Mouse (Mus musculus) G1E (cell line): ENCODE data around the gene Cav2. TPM values are rescaled to one million over a fixed set of nuclear protein-coding genes. Genes with fewer than 3 reads are reported as not detected.

ENCODE experiments used
- ATAC-seq: 2 replicates; pipeline ENCODE4 v1.8.0; 2016; ENCODE audit warnings: mild to moderate bottlenecking; ENCODE audit not compliant: insufficient number of reproducible peaks, poor library complexity, low FRiP score, severe bottlenecking; ENCODE audit errors: extremely low read depth
- DNase-seq: peaks from one replicate; pipeline ENCODE4 v3.0.0; 2012; ENCODE audit warnings: low spot score
- H3K27me3 ChIP-seq: 2 replicates; pipeline ENCODE4 v1.6.1; 2012; ENCODE audit warnings: mild to moderate bottlenecking, low read length, inconsistent platforms; ENCODE audit not compliant: insufficient read depth
- H3K36me3 ChIP-seq: replicated peaks from 2 replicates; pipeline ENCODE3; 2012; ENCODE audit warnings: mild to moderate bottlenecking, inconsistent platforms
- H3K4me1 ChIP-seq: 2 replicates; pipeline ENCODE4 v1.6.1; 2012; ENCODE audit warnings: low read depth, low read length, inconsistent platforms, mixed read lengths; ENCODE audit not compliant: insufficient read depth
- H3K4me3 ChIP-seq: 2 replicates; pipeline ENCODE4 v1.5.1; 2012; ENCODE audit warnings: low read depth, mild to moderate bottlenecking, inconsistent platforms, low read length, moderate library complexity, mixed read lengths
- H3K9me3 ChIP-seq: replicated peaks from 2 replicates; pipeline ENCODE4 v1.6.1; 2012; ENCODE audit warnings: inconsistent platforms
- CTCF ChIP-seq: IDR thresholded peaks from 2 replicates; pipeline ENCODE4 v1.5.1; 2012; ENCODE audit warnings: low read depth, low read length, inconsistent platforms, mixed read lengths
- GATA1 ChIP-seq: IDR thresholded peaks from 2 replicates; pipeline ENCODE4 v1.6.1; 2012; ENCODE audit warnings: borderline replicate concordance, low read length, inconsistent platforms, mixed read lengths
- GATA2 ChIP-seq: IDR thresholded peaks from 2 replicates; pipeline ENCODE4 v1.6.1; 2012; ENCODE audit warnings: low read depth, low read length, inconsistent platforms, borderline replicate concordance
- POLR2AphosphoS5 ChIP-seq: IDR thresholded peaks from 2 replicates; pipeline ENCODE4 v1.6.1; 2012; ENCODE audit warnings: low read depth, low read length, inconsistent platforms; ENCODE audit not compliant: insufficient replicate concordance
- TAL1 ChIP-seq: conservative IDR thresholded peaks from 2 replicates; pipeline ENCODE4 v1.6.1; 2012; ENCODE audit warnings: low read depth, low read length, inconsistent platforms, mixed read lengths
- polyA plus RNA-seq: library from polyadenylated mRNA; stranded (reverse); fragments of >175 nt; gene quantifications from 2 replicates; pipeline ENCODE4 v1.2.3, GENCODE M21; 2012
- total RNA-seq, 2 experiments: library from RNA; stranded (forward) in 1 of 2; stranded (reverse) in 1 of 2; fragments of 200-1000 nt in 1 of 2; fragments of >200 nt in 1 of 2; fragmentation: Nextera tagmentation in 1 of 2; gene quantifications; 2 replicates each; pipeline ENCODE4 v1.2.3; 2014 to 2017

Cav2 gene
- total and polyA plus RNA-seq, 3 experiments, result 0.11 TPM; not detected in 2

GRCm38 (mm10) chr6:17251958-17252357 is 29.0 kb upstream of the Cav2 start:
- TF ChIP-seq GATA2 (no peak), CTCF (no peak), GATA1 (no peak), POLR2AphosphoS5 (no peak), TAL1 (no peak)
- Histone ChIP-seq H3K9me3 (no peaks in the 10 kb centered on the region), H3K4me1 (no peaks in the 10 kb centered on the region), H3K4me3 (no peak overlapping the region), H3K36me3 (no peaks in the 10 kb centered on the region), H3K27me3 (no peaks in the 10 kb centered on the region)
- no peak for ATAC-seq
- DNase-seq, result no peak

- Histone ChIP-seq H3K36me3 (no peaks in the 10 kb centered on the region), H3K27me3 (no peaks in the 10 kb centered on the region), H3K4me3 (no peak overlapping the region), H3K9me3 (no peaks in the 10 kb centered on the region), H3K4me1 (no peaks in the 10 kb centered on the region)
- ATAC-seq (no peak), DNase-seq (no peak)
- TF ChIP-seq CTCF (no peak), TAL1 (no peak), GATA2 (no peak), GATA1 (no peak), POLR2AphosphoS5 (no peak)
Observed at GRCm38 (mm10) chr6:17258142-17258541, 22.8 kb upstream of the Cav2 start.

- no peak for ATAC-seq
- Histone ChIP-seq H3K4me1 (no peaks in the 10 kb centered on the region), H3K9me3 (no peaks in the 10 kb centered on the region), H3K27me3 (no peaks in the 10 kb centered on the region), H3K36me3 (no peaks in the 10 kb centered on the region), H3K4me3 (no peak overlapping the region)
- no peak for DNase-seq
- TF ChIP-seq TAL1 (no peak), CTCF (no peak), GATA2 (no peak), GATA1 (no peak), POLR2AphosphoS5 (no peak)
Observed at GRCm38 (mm10) chr6:17258911-17259310, 22.1 kb upstream of the Cav2 start.

- DNase-seq (no peak), ATAC-seq (no peak)
- H3K36me3 ChIP-seq, result no peaks in the 10 kb centered on the region
- peaks cover 3% of the 10 kb centered on the region; the same call in 1 of the 2 replicates for H3K27me3 ChIP-seq
- no peaks in the 10 kb centered on the region for H3K4me1 ChIP-seq
- H3K4me3 ChIP-seq, result no peak overlapping the region
- no peaks in the 10 kb centered on the region for H3K9me3 ChIP-seq
- TF ChIP-seq CTCF (no peak), GATA2 (no peak), TAL1 (no peak)
Observed at GRCm38 (mm10) chr6:17262786-17263185, 18.2 kb upstream of the Cav2 start.

GRCm38 (mm10) chr6:17265043-17265442 is 15.9 kb upstream of the Cav2 start:
- ATAC-seq, result no peak
- Histone ChIP-seq H3K9me3 (no peaks in the 10 kb centered on the region), H3K4me1 (no peaks in the 10 kb centered on the region), H3K27me3 (peaks cover 3% of the 10 kb centered on the region; the same call in 1 of the 2 replicates), H3K4me3 (no peak overlapping the region), H3K36me3 (no peaks in the 10 kb centered on the region)
- DNase-seq, result no peak
- no peak for TF ChIP-seq POLR2AphosphoS5
- no peak for TF ChIP-seq GATA2
- no peak for TF ChIP-seq CTCF
- TF ChIP-seq GATA1, result no peak
- no peak for TF ChIP-seq TAL1

- Histone ChIP-seq H3K36me3 (no peaks in the 10 kb centered on the region), H3K27me3 (peaks cover 3% of the 10 kb centered on the region; the same call in 1 of the 2 replicates), H3K4me3 (no peak overlapping the region), H3K9me3 (no peaks in the 10 kb centered on the region), H3K4me1 (no peaks in the 10 kb centered on the region)
- ATAC-seq (no peak), DNase-seq (no peak)
- TF ChIP-seq GATA1 (no peak), CTCF (no peak), TAL1 (no peak), GATA2 (no peak), POLR2AphosphoS5 (no peak)
Observed at GRCm38 (mm10) chr6:17266466-17266865, 14.5 kb upstream of the Cav2 start.

GRCm38 (mm10) chr6:17278366-17278765 is 2.6 kb upstream of the Cav2 start:
- no peak for ATAC-seq
- no peaks in the 10 kb centered on the region for H3K9me3 ChIP-seq
- no peak overlapping the region for H3K4me3 ChIP-seq
- no peak for DNase-seq
- no peaks in the 10 kb centered on the region for H3K36me3 ChIP-seq
- H3K27me3 ChIP-seq, result peaks cover 3% of the 10 kb centered on the region; the same call in 1 of the 2 replicates
- TF ChIP-seq CTCF, result no peak
- no peak for TF ChIP-seq POLR2AphosphoS5
- TF ChIP-seq GATA1, result no peak
- no peak for TF ChIP-seq TAL1
- TF ChIP-seq GATA2, result no peak
- H3K4me1 ChIP-seq, result no peaks in the 10 kb centered on the region
